Mouse (Mus musculus): ENCODE measurements around the gene Arel1. TPM values are rescaled to one million over a fixed set of nuclear protein-coding genes. Genes with fewer than 3 reads are reported as not detected.

The Arel1 gene
- polyA plus RNA-seq, 1 experiment = 30.7 TPM

DNA sequence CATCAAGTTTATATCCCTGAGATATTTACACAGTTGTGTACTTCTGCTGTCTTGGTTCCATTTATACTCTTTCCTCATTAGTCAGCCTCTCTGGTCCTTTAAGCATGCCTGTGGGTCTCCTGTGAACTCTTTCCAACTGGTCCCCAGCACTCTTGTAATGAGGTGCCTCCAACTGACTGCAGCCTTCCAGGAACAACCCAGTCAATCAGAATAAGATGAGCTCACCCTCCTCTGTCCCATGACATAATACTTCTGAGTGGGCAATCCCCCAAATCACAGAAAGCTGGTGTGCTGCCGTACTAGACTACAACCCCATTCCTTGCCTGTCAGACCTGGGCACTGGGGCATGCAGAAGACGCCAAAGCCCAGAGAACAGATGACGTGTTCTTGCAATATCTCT lies 14.4 kb downstream of the Arel1 start:
- H3K27me3 ChIP-seq (ENCODE audit: control insufficient read depth, insufficient read depth, low read length, poor library complexity, severe bottlenecking) = no peaks in the 10 kb centered on the region
- H3K9me3 ChIP-seq (replicated peaks; ENCODE audit: control insufficient read depth, insufficient read depth, low read length, poor library complexity, severe bottlenecking) = no peaks in the 10 kb centered on the region
- H3K27ac ChIP-seq (ENCODE audit: insufficient read depth, low read length) = no peak overlapping the region
- TF ChIP-seq CTCF (IDR thresholded peaks at IDR 0.05; ENCODE audit: low read depth, low read length) = no peak
- TF ChIP-seq EP300 (IDR thresholded peaks at IDR 0.05; ENCODE audit: insufficient read depth, low read depth, low read length) = no peak
- TF ChIP-seq POLR2A (IDR thresholded peaks at IDR 0.05; ENCODE audit: insufficient read depth, low read length) = no peak
- H3K4me1 ChIP-seq (ENCODE audit: control insufficient read depth, insufficient read depth, low read length) = no peaks in the 10 kb centered on the region
- no peak overlapping the region for H3K9ac ChIP-seq (ENCODE audit: low read depth, poor library complexity, severe bottlenecking)
- H3K36me3 ChIP-seq (ENCODE audit: control insufficient read depth, insufficient read depth, low read length, poor library complexity, severe bottlenecking) = no peaks in the 10 kb centered on the region
- H3K4me3 ChIP-seq (ENCODE audit: low read depth, low read length) = no peak overlapping the region

DNA sequence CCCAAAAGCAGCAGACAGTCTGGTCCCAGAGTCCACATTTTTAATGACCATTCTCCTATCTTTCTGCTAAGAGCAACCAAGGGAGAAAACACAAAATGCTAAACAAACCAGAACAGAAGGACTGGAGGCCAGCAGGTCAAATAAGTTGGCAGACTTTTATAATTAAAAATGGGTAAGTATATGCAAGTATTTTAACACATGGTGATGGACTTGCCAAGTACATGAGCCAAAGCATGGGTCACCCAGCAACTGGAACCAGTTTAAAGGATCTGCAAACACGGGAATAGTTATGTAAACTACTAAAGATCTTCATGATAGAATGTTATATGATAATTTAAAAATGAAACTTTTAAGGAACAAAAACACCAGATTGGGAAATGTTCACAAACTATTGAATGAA lies 18.3 kb downstream of the Arel1 start:
- TF ChIP-seq POLR2A (IDR thresholded peaks at IDR 0.05; ENCODE audit: insufficient read depth, low read length) (no peak), CTCF (IDR thresholded peaks at IDR 0.05; ENCODE audit: low read depth, low read length) (no peak), EP300 (IDR thresholded peaks at IDR 0.05; ENCODE audit: insufficient read depth, low read depth, low read length) (no peak)
- H3K4me1 ChIP-seq (ENCODE audit: control insufficient read depth, insufficient read depth, low read length) = no peaks in the 10 kb centered on the region
- no peak overlapping the region for H3K9ac ChIP-seq (ENCODE audit: low read depth, poor library complexity, severe bottlenecking)
- no peak overlapping the region for H3K4me3 ChIP-seq (ENCODE audit: low read depth, low read length)
- no peak overlapping the region for H3K27ac ChIP-seq (ENCODE audit: insufficient read depth, low read length)
- H3K27me3 ChIP-seq (ENCODE audit: control insufficient read depth, insufficient read depth, low read length, poor library complexity, severe bottlenecking) = no peaks in the 10 kb centered on the region
- H3K9me3 ChIP-seq (replicated peaks; ENCODE audit: control insufficient read depth, insufficient read depth, low read length, poor library complexity, severe bottlenecking) = no peaks in the 10 kb centered on the region
- H3K36me3 ChIP-seq (ENCODE audit: control insufficient read depth, insufficient read depth, low read length, poor library complexity, severe bottlenecking) = peaks cover 2% of the 10 kb centered on the region; the same call in 1 of the 2 replicates

DNA sequence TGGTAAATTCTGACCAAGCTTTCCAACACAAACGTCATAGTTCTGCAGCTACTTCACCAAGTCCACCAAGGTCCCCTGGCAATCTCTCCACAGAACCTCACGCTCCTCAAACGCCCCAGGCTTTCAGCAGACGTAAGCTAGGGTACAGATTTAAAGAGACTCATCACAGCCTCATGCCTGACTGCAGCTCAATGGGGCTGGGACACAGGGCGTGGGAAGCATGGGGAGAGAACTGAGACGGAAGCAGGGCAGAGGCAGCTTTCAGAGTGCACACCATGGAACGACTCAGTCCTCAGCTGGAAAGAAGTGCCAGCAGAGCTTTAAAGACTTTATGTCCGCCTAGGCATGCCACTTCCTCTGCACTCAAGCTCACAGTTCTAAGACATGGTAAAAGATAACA lies 19.2 kb downstream of the Arel1 start:
- no peaks in the 10 kb centered on the region for H3K4me1 ChIP-seq (ENCODE audit: control insufficient read depth, insufficient read depth, low read length)
- H3K36me3 ChIP-seq (ENCODE audit: control insufficient read depth, insufficient read depth, low read length, poor library complexity, severe bottlenecking) = peaks cover 2% of the 10 kb centered on the region; the same call in 1 of the 2 replicates
- no peak overlapping the region for H3K27ac ChIP-seq (ENCODE audit: insufficient read depth, low read length)
- TF ChIP-seq CTCF (IDR thresholded peaks at IDR 0.05; ENCODE audit: low read depth, low read length) = no peak
- TF ChIP-seq POLR2A (IDR thresholded peaks at IDR 0.05; ENCODE audit: insufficient read depth, low read length) = no peak
- TF ChIP-seq EP300 (IDR thresholded peaks at IDR 0.05; ENCODE audit: insufficient read depth, low read depth, low read length) = no peak
- H3K4me3 ChIP-seq (ENCODE audit: low read depth, low read length) = no peak overlapping the region
- no peaks in the 10 kb centered on the region for H3K9me3 ChIP-seq (replicated peaks; ENCODE audit: control insufficient read depth, insufficient read depth, low read length, poor library complexity, severe bottlenecking)
- no peaks in the 10 kb centered on the region for H3K27me3 ChIP-seq (ENCODE audit: control insufficient read depth, insufficient read depth, low read length, poor library complexity, severe bottlenecking)
- H3K9ac ChIP-seq (ENCODE audit: low read depth, poor library complexity, severe bottlenecking) = no peak overlapping the region

DNA sequence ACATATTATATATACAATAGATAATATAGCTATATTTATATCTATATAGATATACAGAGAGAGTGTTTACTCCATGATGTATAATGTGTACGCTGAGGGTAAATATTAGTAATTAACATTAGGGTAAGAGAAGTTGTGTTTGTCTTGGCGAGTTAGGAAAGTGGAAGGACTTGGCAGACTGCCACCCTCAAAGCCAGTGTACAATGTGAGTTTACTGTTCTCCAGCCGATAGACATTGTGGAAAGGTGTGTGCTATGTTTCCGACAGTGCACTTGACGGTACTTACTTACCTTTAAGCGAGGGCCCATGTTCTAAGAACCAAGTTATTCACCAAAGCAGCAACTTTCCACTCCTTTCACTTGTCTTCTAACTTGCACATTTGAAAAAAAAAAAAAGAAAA lies 19.9 kb downstream of the Arel1 start:
- H3K4me1 ChIP-seq (ENCODE audit: control insufficient read depth, insufficient read depth, low read length) = no peaks in the 10 kb centered on the region
- H3K9ac ChIP-seq (ENCODE audit: low read depth, poor library complexity, severe bottlenecking) = no peak overlapping the region
- TF ChIP-seq POLR2A (IDR thresholded peaks at IDR 0.05; ENCODE audit: insufficient read depth, low read length) (no peak), EP300 (IDR thresholded peaks at IDR 0.05; ENCODE audit: insufficient read depth, low read depth, low read length) (no peak), CTCF (IDR thresholded peaks at IDR 0.05; ENCODE audit: low read depth, low read length) (no peak)
- H3K27me3 ChIP-seq (ENCODE audit: control insufficient read depth, insufficient read depth, low read length, poor library complexity, severe bottlenecking) = no peaks in the 10 kb centered on the region
- no peaks in the 10 kb centered on the region for H3K9me3 ChIP-seq (replicated peaks; ENCODE audit: control insufficient read depth, insufficient read depth, low read length, poor library complexity, severe bottlenecking)
- H3K27ac ChIP-seq (ENCODE audit: insufficient read depth, low read length) = no peak overlapping the region
- H3K36me3 ChIP-seq (ENCODE audit: control insufficient read depth, insufficient read depth, low read length, poor library complexity, severe bottlenecking) = peaks cover 2% of the 10 kb centered on the region; the same call in 1 of the 2 replicates
- H3K4me3 ChIP-seq (ENCODE audit: low read depth, low read length) = no peak overlapping the region

DNA sequence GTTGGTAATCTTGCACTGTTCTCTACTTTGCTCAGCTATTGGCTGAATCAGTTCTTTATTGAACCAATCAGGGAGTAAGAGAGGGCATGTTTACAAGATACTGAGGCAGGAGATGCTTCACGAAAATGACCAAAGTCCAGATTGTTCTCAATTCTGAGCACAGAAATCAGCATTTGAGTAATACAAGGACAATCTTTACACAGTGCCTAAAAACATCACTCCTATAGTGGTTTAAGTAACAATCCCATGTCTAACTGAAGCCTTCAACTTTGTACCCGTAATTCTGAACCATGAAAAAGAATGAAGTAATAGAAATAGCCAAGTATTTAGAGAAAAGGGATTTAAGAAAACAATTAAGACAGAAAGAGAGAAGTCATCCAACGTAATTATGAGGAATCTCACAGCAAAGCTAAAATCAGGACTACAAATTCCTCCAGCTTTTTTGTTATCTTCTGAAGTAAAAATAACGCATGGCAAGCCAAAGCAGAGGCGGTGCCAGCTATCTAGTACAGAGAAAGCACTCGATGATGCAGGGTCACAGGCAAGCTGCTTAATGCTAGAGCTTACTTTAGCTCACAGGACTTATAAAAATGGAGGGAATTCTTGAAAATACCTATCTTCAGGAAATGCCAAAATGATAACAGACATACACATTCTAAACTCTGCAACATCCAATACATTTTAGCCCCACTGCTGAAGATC lies 22.0 kb downstream of the Arel1 start:
- TF ChIP-seq POLR2A (IDR thresholded peaks at IDR 0.05; ENCODE audit: insufficient read depth, low read length) = no peak
- TF ChIP-seq CTCF (IDR thresholded peaks at IDR 0.05; ENCODE audit: low read depth, low read length) = no peak
- TF ChIP-seq EP300 (IDR thresholded peaks at IDR 0.05; ENCODE audit: insufficient read depth, low read depth, low read length) = no peak
- H3K36me3 ChIP-seq (ENCODE audit: control insufficient read depth, insufficient read depth, low read length, poor library complexity, severe bottlenecking) = peaks cover 2% of the 10 kb centered on the region; the same call in 1 of the 2 replicates
- no peaks in the 10 kb centered on the region for H3K9me3 ChIP-seq (replicated peaks; ENCODE audit: control insufficient read depth, insufficient read depth, low read length, poor library complexity, severe bottlenecking)
- H3K27ac ChIP-seq (ENCODE audit: insufficient read depth, low read length) = no peak overlapping the region
- H3K4me3 ChIP-seq (ENCODE audit: low read depth, low read length) = no peak overlapping the region
- no peaks in the 10 kb centered on the region for H3K4me1 ChIP-seq (ENCODE audit: control insufficient read depth, insufficient read depth, low read length)
- no peaks in the 10 kb centered on the region for H3K27me3 ChIP-seq (ENCODE audit: control insufficient read depth, insufficient read depth, low read length, poor library complexity, severe bottlenecking)
- H3K9ac ChIP-seq (ENCODE audit: low read depth, poor library complexity, severe bottlenecking) = no peak overlapping the region

DNA sequence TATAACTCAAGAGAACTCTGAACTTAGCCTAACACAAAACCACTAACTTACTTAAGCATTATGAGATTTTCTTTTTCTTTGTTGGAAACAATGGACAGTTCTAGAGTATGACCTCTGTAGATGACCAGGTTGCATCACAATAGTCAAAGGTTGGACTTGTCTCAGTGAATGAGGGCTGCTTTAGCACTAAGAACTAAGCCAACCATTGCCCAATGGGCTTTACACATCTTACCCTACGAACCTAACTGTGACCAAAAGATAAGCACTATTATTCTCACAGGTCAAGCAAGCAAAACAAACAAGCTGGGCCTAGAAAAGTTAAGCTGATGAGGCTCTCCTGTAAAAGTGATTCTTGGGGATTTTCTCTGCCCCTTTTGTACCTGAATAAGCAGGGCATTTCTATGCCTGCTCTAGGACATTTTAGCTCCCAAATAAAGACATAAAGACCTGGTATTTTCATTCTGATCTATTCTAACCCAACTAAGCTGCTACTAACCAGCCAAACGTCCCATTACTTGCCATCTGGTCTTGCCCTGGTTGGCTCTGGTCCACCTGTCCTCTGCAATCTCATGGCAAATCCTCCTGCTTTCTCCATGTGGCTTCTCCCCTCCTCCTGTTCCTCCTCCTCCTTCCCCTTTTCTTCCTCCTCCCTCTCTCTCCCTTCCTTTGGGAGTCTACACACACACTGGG lies 22.7 kb downstream of the Arel1 start:
- Histone ChIP-seq H3K9me3 (replicated peaks; ENCODE audit: control insufficient read depth, insufficient read depth, low read length, poor library complexity, severe bottlenecking) (no peaks in the 10 kb centered on the region), H3K4me3 (ENCODE audit: low read depth, low read length) (no peak overlapping the region), H3K4me1 (ENCODE audit: control insufficient read depth, insufficient read depth, low read length) (no peaks in the 10 kb centered on the region), H3K36me3 (ENCODE audit: control insufficient read depth, insufficient read depth, low read length, poor library complexity, severe bottlenecking) (peaks cover 2% of the 10 kb centered on the region; the same call in 1 of the 2 replicates), H3K27me3 (ENCODE audit: control insufficient read depth, insufficient read depth, low read length, poor library complexity, severe bottlenecking) (no peaks in the 10 kb centered on the region), H3K27ac (ENCODE audit: insufficient read depth, low read length) (no peak overlapping the region), H3K9ac (ENCODE audit: low read depth, poor library complexity, severe bottlenecking) (no peak overlapping the region)
- no peak for TF ChIP-seq CTCF (IDR thresholded peaks at IDR 0.05; ENCODE audit: low read depth, low read length)
- TF ChIP-seq EP300 (IDR thresholded peaks at IDR 0.05; ENCODE audit: insufficient read depth, low read depth, low read length) = no peak
- TF ChIP-seq POLR2A (IDR thresholded peaks at IDR 0.05; ENCODE audit: insufficient read depth, low read length) = no peak

Data from ES-Bruce4 (cell line).